Mouse (Mus musculus): ENCODE results near the gene Gm1043. TPM values are rescaled to one million over a fixed set of nuclear protein-coding genes. Genes with fewer than 3 reads are reported as not detected.
A peak's percentile ranks its signal among the peaks of the same experiment; 100 is the strongest.

The Gm1043 gene
- total RNA-seq, 1 experiment, result not detected

- TF ChIP-seq ZC3H11A (IDR thresholded peaks at IDR 0.05; ENCODE audit: borderline replicate concordance, low read depth, low read length) (no peak), CHD2 (IDR thresholded peaks at IDR 0.05; ENCODE audit: low read depth, low read length) (no peak), MAFK (IDR thresholded peaks at IDR 0.05; ENCODE audit: insufficient read depth, low read depth, low read length) (no peak), HCFC1 (IDR thresholded peaks at IDR 0.05; ENCODE audit: borderline replicate concordance, insufficient read depth, low read length) (no peak), ZNF384 (IDR thresholded peaks at IDR 0.05; ENCODE audit: low read depth, low read length) (no peak)
- no peak for DNase-seq (ENCODE audit: low read depth, low spot score)
- H3K9me3 ChIP-seq (ENCODE audit: control insufficient read depth, insufficient read depth, low read depth, low read length), result no peaks in the 10 kb centered on the region
- no peak overlapping the region for H3K27ac ChIP-seq (ENCODE audit: insufficient read depth, low read depth, low read length, poor library complexity, severe bottlenecking)
- no peaks in the 10 kb centered on the region for H3K36me3 ChIP-seq (ENCODE audit: control insufficient read depth, insufficient read depth, low read length, poor library complexity, severe bottlenecking)
- H3K4me3 ChIP-seq (ENCODE audit: insufficient read depth in 1 of 2, low read depth in 1 of 2, low read length in 2 of 2, poor library complexity in 1 of 2, severe bottlenecking in 1 of 2), result no peak overlapping the region
- H3K4me1 ChIP-seq (ENCODE audit: control insufficient read depth in 2 of 2, insufficient read depth in 2 of 2, low read length in 2 of 2, poor library complexity in 1 of 2), result no peaks in the 10 kb centered on the region
- in situ Hi-C loops (cut with MboI; ENCODE audit: low sequenced_read_pairs in 2 of 2, unreplicated experiment in 2 of 2), result no loop called here
- no peak overlapping the region for H3K9ac ChIP-seq (ENCODE audit: insufficient read depth, low read depth, low read length, poor library complexity, severe bottlenecking)
These were observed 94.7 kb downstream of the Gm1043 start for GRCm38 (mm10) chr5:37179872-37180271.

GRCm38 (mm10) chr5:37180624-37181023 is 95.5 kb downstream of the Gm1043 start:
- Histone ChIP-seq H3K4me1 (ENCODE audit: control insufficient read depth in 2 of 2, insufficient read depth in 2 of 2, low read length in 2 of 2, poor library complexity in 1 of 2) (no peaks in the 10 kb centered on the region), H3K36me3 (ENCODE audit: control insufficient read depth, insufficient read depth, low read length, poor library complexity, severe bottlenecking) (no peaks in the 10 kb centered on the region), H3K9me3 (ENCODE audit: control insufficient read depth, insufficient read depth, low read depth, low read length) (no peaks in the 10 kb centered on the region), H3K9ac (ENCODE audit: insufficient read depth, low read depth, low read length, poor library complexity, severe bottlenecking) (no peak overlapping the region), H3K27ac (ENCODE audit: insufficient read depth, low read depth, low read length, poor library complexity, severe bottlenecking) (no peak overlapping the region), H3K4me3 (ENCODE audit: insufficient read depth in 1 of 2, low read depth in 1 of 2, low read length in 2 of 2, poor library complexity in 1 of 2, severe bottlenecking in 1 of 2) (no peak overlapping the region)
- no peak for TF ChIP-seq HCFC1 (IDR thresholded peaks at IDR 0.05; ENCODE audit: borderline replicate concordance, insufficient read depth, low read length)
- no peak for TF ChIP-seq ZNF384 (IDR thresholded peaks at IDR 0.05; ENCODE audit: low read depth, low read length)
- peak; percentile 33; the same call in 1 of the 2 replicates for TF ChIP-seq ZC3H11A (IDR thresholded peaks at IDR 0.05; ENCODE audit: borderline replicate concordance, low read depth, low read length)
- peak; percentile 33 for DNase-seq (ENCODE audit: low read depth, low spot score)
- in situ Hi-C loops (cut with MboI; ENCODE audit: low sequenced_read_pairs in 2 of 2, unreplicated experiment in 2 of 2), result no loop called here

- Histone ChIP-seq H3K9ac (ENCODE audit: insufficient read depth, low read depth, low read length, poor library complexity, severe bottlenecking) (no peak overlapping the region), H3K36me3 (ENCODE audit: control insufficient read depth, insufficient read depth, low read length, poor library complexity, severe bottlenecking) (no peaks in the 10 kb centered on the region), H3K9me3 (ENCODE audit: control insufficient read depth, insufficient read depth, low read depth, low read length) (no peaks in the 10 kb centered on the region), H3K4me1 (ENCODE audit: control insufficient read depth in 2 of 2, insufficient read depth in 2 of 2, low read length in 2 of 2, poor library complexity in 1 of 2) (no peaks in the 10 kb centered on the region), H3K27ac (ENCODE audit: insufficient read depth, low read depth, low read length, poor library complexity, severe bottlenecking) (no peak overlapping the region), H3K4me3 (ENCODE audit: insufficient read depth in 1 of 2, low read depth in 1 of 2, low read length in 2 of 2, poor library complexity in 1 of 2, severe bottlenecking in 1 of 2) (no peak overlapping the region)
- TF ChIP-seq CHD2 (IDR thresholded peaks at IDR 0.05; ENCODE audit: low read depth, low read length), result no peak
- TF ChIP-seq ZC3H11A (IDR thresholded peaks at IDR 0.05; ENCODE audit: borderline replicate concordance, low read depth, low read length), result no peak
- no peak for TF ChIP-seq ZNF384 (IDR thresholded peaks at IDR 0.05; ENCODE audit: low read depth, low read length)
- no peak for TF ChIP-seq HCFC1 (IDR thresholded peaks at IDR 0.05; ENCODE audit: borderline replicate concordance, insufficient read depth, low read length)
- TF ChIP-seq MAFK (IDR thresholded peaks at IDR 0.05; ENCODE audit: insufficient read depth, low read depth, low read length), result no peak
- in situ Hi-C loops (cut with MboI; ENCODE audit: low sequenced_read_pairs in 2 of 2, unreplicated experiment in 2 of 2), result no loop called here
- no peak for DNase-seq (ENCODE audit: low read depth, low spot score)
These were observed 99.4 kb downstream of the Gm1043 start for GRCm38 (mm10) chr5:37184605-37185004.

- Histone ChIP-seq H3K4me3 (ENCODE audit: insufficient read depth in 1 of 2, low read depth in 1 of 2, low read length in 2 of 2, poor library complexity in 1 of 2, severe bottlenecking in 1 of 2) (no peak overlapping the region), H3K4me1 (ENCODE audit: control insufficient read depth in 2 of 2, insufficient read depth in 2 of 2, low read length in 2 of 2, poor library complexity in 1 of 2) (no peaks in the 10 kb centered on the region), H3K9me3 (ENCODE audit: control insufficient read depth, insufficient read depth, low read depth, low read length) (no peaks in the 10 kb centered on the region), H3K36me3 (ENCODE audit: control insufficient read depth, insufficient read depth, low read length, poor library complexity, severe bottlenecking) (no peaks in the 10 kb centered on the region), H3K27ac (ENCODE audit: insufficient read depth, low read depth, low read length, poor library complexity, severe bottlenecking) (no peak overlapping the region), H3K9ac (ENCODE audit: insufficient read depth, low read depth, low read length, poor library complexity, severe bottlenecking) (no peak overlapping the region)
- no peak for DNase-seq (ENCODE audit: low read depth, low spot score)
- no peak for TF ChIP-seq ZNF384 (IDR thresholded peaks at IDR 0.05; ENCODE audit: low read depth, low read length)
- TF ChIP-seq ZC3H11A (IDR thresholded peaks at IDR 0.05; ENCODE audit: borderline replicate concordance, low read depth, low read length), result no peak
- in situ Hi-C loops (cut with MboI; ENCODE audit: low sequenced_read_pairs in 2 of 2, unreplicated experiment in 2 of 2), result no loop called here
These were observed 105.2 kb downstream of the Gm1043 start for GRCm38 (mm10) chr5:37190378-37190777.

- no peak overlapping the region for H3K27ac ChIP-seq (ENCODE audit: insufficient read depth, low read depth, low read length, poor library complexity, severe bottlenecking)
- in situ Hi-C loops (cut with MboI; ENCODE audit: low sequenced_read_pairs in 2 of 2, unreplicated experiment in 2 of 2), result no loop called here
- no peaks in the 10 kb centered on the region for H3K36me3 ChIP-seq (ENCODE audit: control insufficient read depth, insufficient read depth, low read length, poor library complexity, severe bottlenecking)
- H3K4me1 ChIP-seq (ENCODE audit: control insufficient read depth in 2 of 2, insufficient read depth in 2 of 2, low read length in 2 of 2, poor library complexity in 1 of 2), result no peaks in the 10 kb centered on the region
- H3K9ac ChIP-seq (ENCODE audit: insufficient read depth, low read depth, low read length, poor library complexity, severe bottlenecking), result no peak overlapping the region
- TF ChIP-seq CHD2 (IDR thresholded peaks at IDR 0.05; ENCODE audit: low read depth, low read length) (no peak), HCFC1 (IDR thresholded peaks at IDR 0.05; ENCODE audit: borderline replicate concordance, insufficient read depth, low read length) (no peak), ZC3H11A (IDR thresholded peaks at IDR 0.05; ENCODE audit: borderline replicate concordance, low read depth, low read length) (no peak)
- H3K9me3 ChIP-seq (ENCODE audit: control insufficient read depth, insufficient read depth, low read depth, low read length), result no peaks in the 10 kb centered on the region
- no peak overlapping the region for H3K4me3 ChIP-seq (ENCODE audit: insufficient read depth in 1 of 2, low read depth in 1 of 2, low read length in 2 of 2, poor library complexity in 1 of 2, severe bottlenecking in 1 of 2)
- DNase-seq (ENCODE audit: low read depth, low spot score), result no peak
These were observed 111.0 kb downstream of the Gm1043 start for GRCm38 (mm10) chr5:37196196-37196595.
